Mouse (Mus musculus) liver, adult 2 months (tissue): ENCODE data around the gene Scmh1. TPM values are rescaled to one million over a fixed set of nuclear protein-coding genes. Genes with fewer than 3 reads are reported as not detected.

Experiments
- DNase-seq: peaks from one replicate; pipeline ENCODE4 v3.0.0-alpha.2; 2011; ENCODE audit warnings: low read depth, low spot score; ENCODE audit errors: extremely low read depth
- H3K27ac ChIP-seq: fragments of 200-500 bp; replicated peaks from 2 replicates; pipeline ENCODE4 v1.5.1; 2012; ENCODE audit warnings: low read depth, mild to moderate bottlenecking, control low read depth, inconsistent platforms, low read length; ENCODE audit not compliant: insufficient read depth
- H3K27me3 ChIP-seq: fragments of 200-500 bp; 2 replicates; pipeline ENCODE4 v1.6.1; 2012; ENCODE audit warnings: mild to moderate bottlenecking, moderate library complexity, low read length, inconsistent platforms; ENCODE audit not compliant: control insufficient read depth, insufficient read depth
- H3K36me3 ChIP-seq: fragments of 200-500 bp; 2 replicates; pipeline ENCODE4 v1.6.1; 2012; ENCODE audit warnings: low read length, inconsistent platforms; ENCODE audit not compliant: control insufficient read depth, insufficient read depth
- H3K4me1 ChIP-seq: fragments of 200-500 bp; 2 replicates; pipeline ENCODE4 v1.6.1; 2011; ENCODE audit warnings: low read length; ENCODE audit not compliant: control insufficient read depth, insufficient read depth
- H3K4me3 ChIP-seq: fragments of 200-500 bp; 2 replicates; pipeline ENCODE4 v1.5.1; 2011; ENCODE audit warnings: low read depth, mild to moderate bottlenecking, control low read depth, low read length, moderate library complexity; ENCODE audit not compliant: insufficient read depth
- H3K79me2 ChIP-seq: fragments of 200-500 bp; 2 replicates; pipeline ENCODE4 v1.6.1; 2012; ENCODE audit warnings: inconsistent platforms, mild to moderate bottlenecking, low read length, moderate library complexity; ENCODE audit not compliant: control insufficient read depth, insufficient read depth
- H3K9ac ChIP-seq: fragments of 200-500 bp; 2 replicates; pipeline ENCODE4 v1.6.1; 2012; ENCODE audit warnings: low read depth, mild to moderate bottlenecking, control low read depth, inconsistent platforms, low read length
- CTCF ChIP-seq: fragments of 200-500 bp; IDR thresholded peaks from 2 replicates; pipeline ENCODE4 v1.5.1; 2011; ENCODE audit warnings: low read depth, low read length, control low read depth
- POLR2A ChIP-seq: fragments of 200-500 bp; IDR thresholded peaks from 2 replicates; pipeline ENCODE4 v1.6.1; 2011; ENCODE audit warnings: low read length, control low read depth; ENCODE audit not compliant: insufficient read depth; ENCODE audit errors: extremely low read depth
- WGBS: fragments of 180-500 bp; shearing (Covaris S2); methylation state at CpG from one replicate; pipeline ENCODE4 v1.1.7; 2018; 5-methylcytosine and 5-hydroxymethylcytosine counted together
- polyA plus RNA-seq: library from polyadenylated mRNA; depleted of rRNA; stranded (reverse); fragments of >200 nt; gene quantifications from 2 replicates; pipeline ENCODE4 v1.2.3, GENCODE M21; 2012
- total RNA-seq: library from RNA; depleted of rRNA; stranded (reverse); fragments of >200 nt; gene quantifications from 2 replicates; pipeline ENCODE4 v1.2.3, GENCODE M21; 2014

Scmh1 gene
- total and polyA plus RNA-seq, 2 experiments = 7.0 to 8.1 TPM

GRCm38 (mm10) chr4:120406639-120407273, 1.7 kb downstream of the Scmh1 start:
- Histone ChIP-seq H3K27ac (no peak overlapping the region), H3K9ac (no peak overlapping the region), H3K4me3 (no peak overlapping the region), H3K27me3 (no peaks in the 10 kb centered on the region), H3K36me3 (no peaks in the 10 kb centered on the region), H3K79me2 (peaks cover 10% of the 10 kb centered on the region; the same call in 1 of the 2 replicates), H3K4me1 (peaks cover 2% of the 10 kb centered on the region; the same call in 1 of the 2 replicates)
- WGBS = 44% methylated on average over 3 of the region's 3 CpGs
- no peak for DNase-seq
- TF ChIP-seq POLR2A (no peak), CTCF (no peak)

- Histone ChIP-seq H3K27me3 (no peaks in the 10 kb centered on the region), H3K4me1 (peaks cover 4% of the 10 kb centered on the region; the same call in 1 of the 2 replicates), H3K79me2 (peaks cover 8% of the 10 kb centered on the region; the same call in 1 of the 2 replicates), H3K36me3 (no peaks in the 10 kb centered on the region), H3K27ac (no peak overlapping the region), H3K4me3 (no peak overlapping the region), H3K9ac (no peak overlapping the region)
- TF ChIP-seq CTCF (no peak), POLR2A (no peak)
- peak; percentile 78 for DNase-seq
- 25% methylated on average over 4 of the region's 4 CpGs for WGBS
These were observed 13.0 kb downstream of the Scmh1 start for GRCm38 (mm10) chr4:120418053-120418452.

GRCm38 (mm10) chr4:120420193-120420592, 15.1 kb downstream of the Scmh1 start:
- no peak for DNase-seq
- Histone ChIP-seq H3K4me3 (no peak overlapping the region), H3K27ac (no peak overlapping the region), H3K79me2 (peaks cover 5% of the 10 kb centered on the region; the same call in 1 of the 2 replicates), H3K9ac (no peak overlapping the region), H3K36me3 (no peaks in the 10 kb centered on the region), H3K4me1 (peaks cover 4% of the 10 kb centered on the region; the same call in 1 of the 2 replicates), H3K27me3 (no peaks in the 10 kb centered on the region)
- TF ChIP-seq POLR2A (no peak), CTCF (no peak)

GRCm38 (mm10) chr4:120420685-120421084, 15.6 kb downstream of the Scmh1 start:
- Histone ChIP-seq H3K9ac (no peak overlapping the region), H3K4me3 (no peak overlapping the region), H3K27ac (no peak overlapping the region), H3K79me2 (peaks cover 5% of the 10 kb centered on the region; the same call in 1 of the 2 replicates), H3K36me3 (no peaks in the 10 kb centered on the region), H3K27me3 (no peaks in the 10 kb centered on the region), H3K4me1 (peaks cover 4% of the 10 kb centered on the region; the same call in 1 of the 2 replicates)
- peak; percentile 59 for DNase-seq
- TF ChIP-seq CTCF = no peak
- no peak for TF ChIP-seq POLR2A

- TF ChIP-seq CTCF (no peak), POLR2A (no peak)
These were observed 25.5 kb downstream of the Scmh1 start for GRCm38 (mm10) chr4:120430601-120431000.

GRCm38 (mm10) chr4:120432599-120433373, 27.7 kb downstream of the Scmh1 start:
- H3K4me3 ChIP-seq = no peak overlapping the region
- H3K27me3 ChIP-seq = no peaks in the 10 kb centered on the region
- H3K4me1 ChIP-seq = peaks cover 3% of the 10 kb centered on the region; the same call in 1 of the 2 replicates
- H3K36me3 ChIP-seq = no peaks in the 10 kb centered on the region
- no peak overlapping the region; the same call in 1 of the 2 replicates for H3K27ac ChIP-seq
- 31% methylated on average over 11 of the region's 11 CpGs for WGBS
- peak; percentile 77 for DNase-seq
- H3K9ac ChIP-seq = no peak overlapping the region
- H3K79me2 ChIP-seq = no peaks in the 10 kb centered on the region; the same call in 1 of the 2 replicates
- TF ChIP-seq CTCF (no peak), POLR2A (no peak)

More at GRCm38 (mm10) chr4:120430601-120431000, 25.5 kb downstream of the Scmh1 start:
- DNase-seq = no peak
- Histone ChIP-seq H3K27ac (no peak overlapping the region), H3K36me3 (no peaks in the 10 kb centered on the region), H3K4me3 (no peak overlapping the region), H3K79me2 (no peaks in the 10 kb centered on the region; the same call in 1 of the 2 replicates), H3K9ac (no peak overlapping the region), H3K27me3 (no peaks in the 10 kb centered on the region), H3K4me1 (peaks cover 3% of the 10 kb centered on the region; the same call in 1 of the 2 replicates)
